Mouse (Mus musculus) stomach, embryonic 14.5 days (tissue): ENCODE results near the gene Fgfbp3. TPM values are rescaled to one million over a fixed set of nuclear protein-coding genes. Genes with fewer than 3 reads are reported as not detected.
"Not testable (repeated sequence)": the region's sequence is repeated elsewhere in the genome, so short reads cannot be mapped to it uniquely, and the experiment has no call there.

Experiments used
- ATAC-seq: fragments of 200-750 bp; cut with Nextera tagmentation; 2 replicates; pipeline ENCODE4 v1.8.0; 2017; ENCODE audit warnings: low read depth, moderate TSS enrichment; ENCODE audit not compliant: insufficient number of reproducible peaks, insufficient read depth, low FRiP score
- H3K27ac ChIP-seq: fragments of 300-500 bp; sonication (generic); 2 replicates; pipeline ENCODE4 v1.5.1; 2014; ENCODE audit warnings: mild to moderate bottlenecking, low read length, moderate library complexity, mixed read lengths
- H3K27me3 ChIP-seq: fragments of 300-500 bp; sonication (generic); 2 replicates; pipeline ENCODE4 v1.6.1; 2014; ENCODE audit warnings: low read length, control low read depth, mixed read lengths; ENCODE audit not compliant: control insufficient read depth, insufficient read depth
- H3K36me3 ChIP-seq: fragments of 300-500 bp; sonication (generic); 2 replicates; pipeline ENCODE4 v1.6.1; 2014; ENCODE audit warnings: mild to moderate bottlenecking, control low read depth, low read length, moderate library complexity, mixed read lengths; ENCODE audit not compliant: control insufficient read depth, insufficient read depth
- H3K4me1 ChIP-seq: fragments of 300-500 bp; sonication (generic); 2 replicates; pipeline ENCODE4 v1.6.1; 2014; ENCODE audit warnings: low read length, control low read depth, mixed read lengths; ENCODE audit not compliant: control insufficient read depth, insufficient read depth
- H3K4me2 ChIP-seq: fragments of 300-500 bp; sonication (generic); replicated peaks from 2 replicates; pipeline ENCODE4 v1.6.1; 2014; ENCODE audit warnings: low read depth, low read length, control low read depth
- H3K4me3 ChIP-seq: fragments of 300-500 bp; sonication (generic); 2 replicates; pipeline ENCODE4 v1.5.1; 2014; ENCODE audit warnings: low read depth, low read length, control low read depth
- H3K9ac ChIP-seq: fragments of 300-500 bp; sonication (generic); replicated peaks from 2 replicates; pipeline ENCODE4 v1.6.1; 2014; ENCODE audit warnings: low read depth, mild to moderate bottlenecking, control low read depth, low read length, moderate library complexity, mixed read lengths
- H3K9me3 ChIP-seq: fragments of 300-500 bp; sonication (generic); 2 replicates; pipeline ENCODE4 v1.6.1; 2016; ENCODE audit warnings: low read depth, low read length, control low read depth; ENCODE audit not compliant: control insufficient read depth
- WGBS: fragments of 180-500 bp; shearing (Covaris S2); extraction: QIAGEN DNeasy Blood & Tissue Kit; methylation state at CpG from one replicate; pipeline ENCODE4 v1.1.7; 2014; 5-methylcytosine and 5-hydroxymethylcytosine counted together
- polyA plus RNA-seq: library from polyadenylated mRNA; unstranded; fragments of >200 nt; fragmentation: Nextera tagmentation; extraction: Ambion mirVana; gene quantifications from 2 replicates; pipeline ENCODE4 v1.2.1, GENCODE M21; 2014

Fgfbp3 gene
- polyA plus RNA-seq, 1 experiment from 2014 or later: 3.5 TPM

DNA sequence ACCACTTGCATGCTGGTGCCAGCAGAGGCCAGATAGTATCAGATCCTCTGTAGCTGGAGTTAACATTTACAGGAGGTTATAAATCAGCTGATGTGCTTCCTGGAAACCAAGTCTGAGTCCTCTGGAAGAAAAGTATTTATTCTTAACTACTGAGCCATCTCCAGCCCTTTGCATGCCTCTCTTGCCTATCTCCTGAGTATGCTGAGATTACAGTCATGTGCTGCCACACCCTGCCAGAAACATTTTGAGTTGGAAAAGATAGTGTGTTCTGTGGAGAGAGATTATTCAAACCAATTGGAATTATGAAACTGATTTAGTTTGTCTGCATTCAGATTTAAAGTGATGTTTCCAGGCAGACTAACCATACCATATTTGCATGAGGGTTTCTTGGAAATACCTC, 42.1 kb downstream of the Fgfbp3 start:
- Histone ChIP-seq H3K27ac (no peak overlapping the region), H3K4me1 (no peaks in the 10 kb centered on the region), H3K36me3 (peaks cover 86% of the 10 kb centered on the region), H3K9me3 (no peaks in the 10 kb centered on the region), H3K4me2 (no peak overlapping the region), H3K4me3 (no peak overlapping the region), H3K27me3 (no peaks in the 10 kb centered on the region), H3K9ac (no peak overlapping the region)
- no peak for ATAC-seq

DNA sequence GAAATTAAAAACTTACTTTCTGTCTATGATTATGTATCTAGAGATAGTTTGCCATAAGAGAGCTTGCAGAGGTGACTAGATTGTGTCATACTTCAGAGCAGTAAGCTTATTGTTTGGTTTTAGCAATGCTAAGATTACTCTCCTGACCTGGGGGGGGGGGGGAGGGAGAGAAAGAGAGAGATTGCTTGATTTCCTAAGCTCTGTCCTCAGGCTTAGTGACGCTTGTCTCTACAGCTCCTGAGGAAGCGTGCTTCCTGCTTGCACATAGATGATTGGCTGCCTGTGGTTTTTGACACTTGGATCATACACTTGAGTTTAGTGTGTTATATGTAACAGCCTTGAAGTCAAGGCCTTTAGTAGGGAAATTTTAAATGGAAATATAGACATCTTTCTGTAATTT, 44.8 kb downstream of the Fgfbp3 start:
- 67% methylated on average over 2 of the region's 2 CpGs for WGBS
- no peaks in the 10 kb centered on the region for H3K4me1 ChIP-seq
- no peak overlapping the region for H3K4me2 ChIP-seq
- no peak for ATAC-seq
- no peaks in the 10 kb centered on the region for H3K9me3 ChIP-seq
- no peak overlapping the region for H3K9ac ChIP-seq
- H3K4me3 ChIP-seq: no peak overlapping the region
- H3K27ac ChIP-seq: no peak overlapping the region
- H3K36me3 ChIP-seq: peaks cover 80% of the 10 kb centered on the region
- no peaks in the 10 kb centered on the region for H3K27me3 ChIP-seq

DNA sequence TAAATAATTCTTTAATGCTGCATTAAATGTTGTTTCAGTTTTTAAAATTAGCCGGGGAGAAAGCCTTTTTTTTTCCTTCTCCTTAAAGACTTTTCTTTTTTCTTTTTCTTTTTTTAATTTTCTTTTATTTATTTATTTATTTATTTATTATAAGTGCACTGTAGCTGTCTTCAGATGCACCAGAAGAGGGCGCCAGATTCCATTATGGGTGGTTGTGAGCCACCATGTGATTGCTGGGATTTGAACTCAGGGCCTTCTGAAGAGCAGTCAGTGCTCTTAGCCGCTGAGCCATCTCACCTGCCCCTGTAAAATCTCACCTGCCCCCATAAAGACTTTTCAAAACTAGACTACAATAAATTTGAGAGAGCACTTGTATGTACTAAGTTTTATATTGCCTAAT, 50.7 kb downstream of the Fgfbp3 start:
- not testable (repeated sequence) for H3K4me2 ChIP-seq, H3K9me3 ChIP-seq, H3K27me3 ChIP-seq, ATAC-seq, H3K27ac ChIP-seq, H3K4me3 ChIP-seq, H3K9ac ChIP-seq, H3K4me1 ChIP-seq
- WGBS: 85% methylated on average over 3 of the region's 3 CpGs
- peaks cover 65% of the 10 kb centered on the region for H3K36me3 ChIP-seq

Other genes with a start within 250 kb of the Fgfbp3 start
- gene Ppp1r3c, start 183.0 kb downstream of the Fgfbp3 start, polyA plus RNA-seq: 21.9 and 29.8 TPM in 2 replicates
- gene Tnks2, start 85.4 kb downstream of the Fgfbp3 start, polyA plus RNA-seq: 69.1 and 81.3 TPM in 2 replicates
- gene Btaf1, start 6.5 kb upstream of the Fgfbp3 start, polyA plus RNA-seq: 15.8 and 16.8 TPM in 2 replicates